Mouse (Mus musculus) ovary, postnatal 14 days (tissue): ENCODE data around the gene Gm3532.
"Not testable (repeated sequence)": the region's sequence is repeated elsewhere in the genome, so short reads cannot be mapped to it uniquely, and the experiment has no call there.

Experiments used
- DNase-seq: peaks from one replicate; pipeline ENCODE4 v3.0.0; 2022; ENCODE audit warnings: low spot score

The Gm3532 gene

DNA sequence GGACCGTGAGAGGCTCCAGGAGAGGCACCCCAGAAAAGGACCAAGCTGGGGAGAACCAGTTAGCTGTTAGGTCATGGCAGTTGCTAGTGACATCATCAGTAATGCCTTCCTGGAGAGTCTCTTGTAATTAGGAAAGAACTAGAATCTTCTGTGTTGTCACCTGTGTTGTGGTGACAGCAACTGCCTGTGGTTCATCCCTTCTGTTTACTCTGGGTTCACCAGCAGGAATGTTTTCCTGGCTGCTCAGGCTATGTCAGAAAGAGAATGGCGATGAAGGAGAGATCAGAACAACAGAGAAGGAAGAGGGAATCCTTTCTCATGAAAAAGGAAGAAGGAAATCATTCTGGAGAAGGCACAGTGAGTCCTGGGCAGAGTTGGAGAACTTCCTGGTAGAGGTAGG lies at the start of gene Gm3532:
Gm3532 (plus strand) TSS at position 301 of the 400 bp plus-strand sequence.
- DNase-seq, result not testable (repeated sequence)

GRCm38 (mm10) chr14:5501374-5501773 lies 36.9 kb upstream of the Gm3532 start, which contains the start of gene Gm3488:
Gene Gm3488 (plus strand): TSS chr14:5501674.
- DNase-seq, result not testable (repeated sequence)
